Mouse (Mus musculus): ENCODE measurements at regions not wholly inside any gene's neighbourhood (a gene's known extent, or its start where the extent isn't known, plus 50 kb on each side); places are given as distances from the start of the nearest gene placed in this dataset.

GRCm38 (mm10) chr3:149381559-149382245 lies 391.3 kb upstream of the Adgrl2 start:
- no peak for ATAC-seq (replicated peaks; ENCODE audit: low read depth, poor library complexity, severe bottlenecking)

GRCm38 (mm10) chr3:149381051-149381450 lies 390.7 kb upstream of the Adgrl2 start:
- ATAC-seq (replicated peaks; ENCODE audit: low read depth, poor library complexity, severe bottlenecking), result no peak

- ATAC-seq (replicated peaks; ENCODE audit: low read depth, poor library complexity, severe bottlenecking), result peak; percentile 99
Measured at GRCm38 (mm10) chr3:149379866-149380472, 389.6 kb upstream of the Adgrl2 start.

- 0 out of 2 replicates have a peak, but pooled peaks have one; percentile 0 for ATAC-seq (replicated peaks; ENCODE audit: low read depth, poor library complexity, severe bottlenecking)
Measured at GRCm38 (mm10) chr3:149379249-149379865, 389.0 kb upstream of the Adgrl2 start.

- ATAC-seq (replicated peaks; ENCODE audit: low read depth, poor library complexity, severe bottlenecking), result no peak
Measured at GRCm38 (mm10) chr3:149371439-149371838, 381.1 kb upstream of the Adgrl2 start.

GRCm38 (mm10) chr3:149370517-149371227 lies 380.3 kb upstream of the Adgrl2 start:
- no peak for ATAC-seq (replicated peaks; ENCODE audit: low read depth, poor library complexity, severe bottlenecking)

- ATAC-seq (replicated peaks; ENCODE audit: low read depth, poor library complexity, severe bottlenecking), result no peak
Measured at GRCm38 (mm10) chr3:149367888-149368287, 377.5 kb upstream of the Adgrl2 start.

- peak; percentile 69 for ATAC-seq (replicated peaks; ENCODE audit: low read depth, poor library complexity, severe bottlenecking)
Measured at GRCm38 (mm10) chr3:149360164-149360563, 369.8 kb upstream of the Adgrl2 start.

GRCm38 (mm10) chr3:149358570-149359193 lies 368.3 kb upstream of the Adgrl2 start:
- ATAC-seq (replicated peaks; ENCODE audit: low read depth, poor library complexity, severe bottlenecking), result no peak

- ATAC-seq (replicated peaks; ENCODE audit: low read depth, poor library complexity, severe bottlenecking), result no peak
Measured at GRCm38 (mm10) chr3:149357903-149358569, 367.7 kb upstream of the Adgrl2 start.

GRCm38 (mm10) chr3:149357121-149357520 lies 366.8 kb upstream of the Adgrl2 start:
- ATAC-seq (replicated peaks; ENCODE audit: low read depth, poor library complexity, severe bottlenecking), result no peak

GRCm38 (mm10) chr3:149355362-149355761 lies 365.0 kb upstream of the Adgrl2 start:
- no peak for ATAC-seq (replicated peaks; ENCODE audit: low read depth, poor library complexity, severe bottlenecking)

- no peak for ATAC-seq (replicated peaks; ENCODE audit: low read depth, poor library complexity, severe bottlenecking)
Measured at GRCm38 (mm10) chr3:149353958-149354357, 363.6 kb upstream of the Adgrl2 start.

- no peak for ATAC-seq (replicated peaks; ENCODE audit: low read depth, poor library complexity, severe bottlenecking)
Measured at GRCm38 (mm10) chr3:149352546-149352945, 362.2 kb upstream of the Adgrl2 start.

GRCm38 (mm10) chr3:149349731-149350130 lies 359.4 kb upstream of the Adgrl2 start:
- no peak for ATAC-seq (replicated peaks; ENCODE audit: low read depth, poor library complexity, severe bottlenecking)

- ATAC-seq (replicated peaks; ENCODE audit: low read depth, poor library complexity, severe bottlenecking), result peak; percentile 89
Measured at GRCm38 (mm10) chr3:149349211-149349697, 358.9 kb upstream of the Adgrl2 start.

- no peak for ATAC-seq (replicated peaks; ENCODE audit: low read depth, poor library complexity, severe bottlenecking)
Measured at GRCm38 (mm10) chr3:149348459-149348971, 358.2 kb upstream of the Adgrl2 start.

- no peak for ATAC-seq (replicated peaks; ENCODE audit: low read depth, poor library complexity, severe bottlenecking)
Measured at GRCm38 (mm10) chr3:149347241-149347992, 357.1 kb upstream of the Adgrl2 start.

- ATAC-seq (replicated peaks; ENCODE audit: low read depth, poor library complexity, severe bottlenecking), result no peak
Measured at GRCm38 (mm10) chr3:149342511-149342910, 352.2 kb upstream of the Adgrl2 start.

All from common myeloid progenitor, adult 5-6 weeks (primary cell).